Mouse (Mus musculus) stomach, postnatal 0 days (tissue): ENCODE results near the gene E130114P18Rik.

Experiments used
- CTCF ChIP-seq: IDR thresholded peaks from 2 replicates; pipeline ENCODE4 v1.5.1; 2016; ENCODE audit warnings: antibody characterized with exemption, low read depth, mild to moderate bottlenecking, moderate library complexity
- EP300 ChIP-seq: optimal IDR thresholded peaks from 2 replicates; pipeline ENCODE3; 2016; ENCODE audit warnings: antibody characterized with exemption

GRCm38 (mm10) chr4:97609831-97610727, 167.8 kb downstream of the E130114P18Rik start:
- TF ChIP-seq CTCF (no peak), EP300 (no peak)
